Mouse (Mus musculus): Measurements from ENCODE around the gene Rpl21. TPM values are rescaled to one million over a fixed set of nuclear protein-coding genes. Genes with fewer than 3 reads are reported as not detected.

Gene Rpl21
- total RNA-seq, 1 experiment, result 1,099 TPM

DNA sequence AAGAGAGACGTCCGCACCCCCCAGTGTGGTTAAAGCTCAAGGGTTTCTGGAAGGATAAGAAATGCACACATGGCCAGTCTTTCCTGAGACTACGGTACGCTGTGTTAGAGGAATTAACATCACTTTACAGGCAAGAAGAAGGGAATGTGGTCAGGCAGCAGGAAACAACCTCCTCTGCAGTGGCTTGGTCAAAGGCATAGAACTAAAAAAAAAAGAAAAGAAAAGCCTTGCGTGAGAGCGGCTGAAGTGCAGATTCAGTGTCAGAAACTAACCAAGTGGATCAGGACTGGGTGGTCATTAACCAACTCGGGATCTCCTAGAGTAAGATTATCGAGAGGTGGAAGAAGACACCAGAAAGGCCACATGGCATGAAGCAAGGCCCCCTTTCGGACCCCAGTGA, 43.3 kb upstream of the Rpl21 start:
- in situ Hi-C loops (cut with MboI; ENCODE audit: low sequenced_read_pairs in 2 of 2, unreplicated experiment in 2 of 2), result no loop called here
- no peaks in the 10 kb centered on the region for H3K36me3 ChIP-seq (ENCODE audit: control insufficient read depth, insufficient read depth, low read length, poor library complexity, severe bottlenecking)
- H3K4me1 ChIP-seq (ENCODE audit: control insufficient read depth in 2 of 2, insufficient read depth in 2 of 2, low read length in 2 of 2, poor library complexity in 1 of 2), result peaks cover 3 to 8% of the 10 kb centered on the region in 2 experiments; a peak in 3 of 4 replicates
- no peak overlapping the region for H3K27ac ChIP-seq (ENCODE audit: insufficient read depth, low read depth, low read length, poor library complexity, severe bottlenecking)
- no peak for DNase-seq (ENCODE audit: low read depth, low spot score)
- no peak overlapping the region for H3K4me3 ChIP-seq (ENCODE audit: insufficient read depth in 1 of 2, low read depth in 1 of 2, low read length in 2 of 2, poor library complexity in 1 of 2, severe bottlenecking in 1 of 2)
- H3K9ac ChIP-seq (ENCODE audit: insufficient read depth, low read depth, low read length, poor library complexity, severe bottlenecking), result no peak overlapping the region
- TF ChIP-seq ZC3H11A (IDR thresholded peaks at IDR 0.05; ENCODE audit: borderline replicate concordance, low read depth, low read length) (no peak), MAFK (IDR thresholded peaks at IDR 0.05; ENCODE audit: insufficient read depth, low read depth, low read length) (no peak), HCFC1 (IDR thresholded peaks at IDR 0.05; ENCODE audit: borderline replicate concordance, insufficient read depth, low read length) (no peak), CHD2 (IDR thresholded peaks at IDR 0.05; ENCODE audit: low read depth, low read length) (no peak), ZNF384 (IDR thresholded peaks at IDR 0.05; ENCODE audit: low read depth, low read length) (no peak)
- no peaks in the 10 kb centered on the region for H3K9me3 ChIP-seq (ENCODE audit: control insufficient read depth, insufficient read depth, low read depth, low read length)

DNA sequence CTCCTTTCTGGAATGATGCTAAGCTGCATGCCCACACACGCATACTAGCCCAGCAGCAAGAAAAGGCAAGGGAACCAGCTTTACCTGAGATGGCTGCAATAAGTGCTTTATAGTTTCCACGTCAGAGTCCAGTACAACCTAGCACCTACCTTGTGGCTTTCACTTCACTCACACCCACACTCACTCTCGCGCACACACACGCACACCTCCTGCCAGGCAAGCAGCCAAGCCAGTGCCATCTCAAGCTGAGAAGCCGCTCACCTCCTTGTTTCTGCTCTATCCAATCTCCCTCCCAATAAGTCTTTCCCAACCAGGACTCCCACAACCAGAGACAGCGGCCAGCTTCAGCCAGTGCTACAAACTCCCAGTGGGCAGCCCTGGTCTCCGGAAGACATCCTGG, 41.7 kb upstream of the Rpl21 start:
- DNase-seq (ENCODE audit: low read depth, low spot score), result no peak
- Histone ChIP-seq H3K4me1 (ENCODE audit: control insufficient read depth in 2 of 2, insufficient read depth in 2 of 2, low read length in 2 of 2, poor library complexity in 1 of 2) (peaks cover 3 to 7% of the 10 kb centered on the region in 2 experiments; a peak in 3 of 4 replicates), H3K4me3 (ENCODE audit: insufficient read depth in 1 of 2, low read depth in 1 of 2, low read length in 2 of 2, poor library complexity in 1 of 2, severe bottlenecking in 1 of 2) (no peak overlapping the region), H3K9ac (ENCODE audit: insufficient read depth, low read depth, low read length, poor library complexity, severe bottlenecking) (no peak overlapping the region), H3K36me3 (ENCODE audit: control insufficient read depth, insufficient read depth, low read length, poor library complexity, severe bottlenecking) (no peaks in the 10 kb centered on the region), H3K27ac (ENCODE audit: insufficient read depth, low read depth, low read length, poor library complexity, severe bottlenecking) (no peak overlapping the region), H3K9me3 (ENCODE audit: control insufficient read depth, insufficient read depth, low read depth, low read length) (no peaks in the 10 kb centered on the region)
- TF ChIP-seq ZNF384 (IDR thresholded peaks at IDR 0.05; ENCODE audit: low read depth, low read length) (no peak), MAFK (IDR thresholded peaks at IDR 0.05; ENCODE audit: insufficient read depth, low read depth, low read length) (no peak), CHD2 (IDR thresholded peaks at IDR 0.05; ENCODE audit: low read depth, low read length) (no peak), ZC3H11A (IDR thresholded peaks at IDR 0.05; ENCODE audit: borderline replicate concordance, low read depth, low read length) (no peak), HCFC1 (IDR thresholded peaks at IDR 0.05; ENCODE audit: borderline replicate concordance, insufficient read depth, low read length) (no peak)
- in situ Hi-C loops (cut with MboI; ENCODE audit: low sequenced_read_pairs in 2 of 2, unreplicated experiment in 2 of 2), result no loop called here

DNA sequence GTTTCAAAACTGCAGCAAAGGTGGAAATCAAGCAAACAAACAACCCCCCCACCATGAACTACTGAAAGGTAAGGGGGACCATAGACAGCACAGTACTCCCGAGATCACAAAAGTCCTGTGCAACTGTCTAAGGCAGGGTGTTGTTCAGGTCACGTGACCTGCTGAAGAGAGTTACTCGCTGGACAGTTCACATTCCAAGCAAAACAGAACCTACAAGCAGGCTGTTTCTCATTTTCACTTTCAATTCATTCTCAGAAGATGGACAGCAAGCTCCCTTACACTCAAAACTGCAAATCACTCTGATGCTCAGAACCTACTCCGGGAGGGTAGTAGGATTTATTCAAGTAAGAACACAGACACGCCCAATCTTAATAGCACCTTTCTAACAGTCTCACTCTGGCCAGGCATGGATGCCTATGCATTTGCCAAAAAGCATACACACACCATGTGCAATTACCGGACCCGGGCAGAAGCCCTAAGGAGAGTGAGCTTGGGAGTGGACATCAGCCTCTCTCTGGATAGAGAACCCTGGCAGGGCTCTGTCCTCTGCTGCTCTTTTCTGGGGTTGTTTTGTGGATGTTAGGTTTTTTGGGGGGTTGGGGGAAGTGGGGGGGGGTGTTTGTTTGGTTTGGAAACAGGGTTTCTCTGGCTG, 40.4 kb upstream of the Rpl21 start:
- no peak overlapping the region for H3K4me3 ChIP-seq (ENCODE audit: insufficient read depth in 1 of 2, low read depth in 1 of 2, low read length in 2 of 2, poor library complexity in 1 of 2, severe bottlenecking in 1 of 2)
- H3K9me3 ChIP-seq (ENCODE audit: control insufficient read depth, insufficient read depth, low read depth, low read length), result no peaks in the 10 kb centered on the region
- peaks cover 3 to 7% of the 10 kb centered on the region in 2 experiments; a peak in 3 of 4 replicates for H3K4me1 ChIP-seq (ENCODE audit: control insufficient read depth in 2 of 2, insufficient read depth in 2 of 2, low read length in 2 of 2, poor library complexity in 1 of 2)
- DNase-seq (ENCODE audit: low read depth, low spot score), result no peak
- no peak overlapping the region for H3K9ac ChIP-seq (ENCODE audit: insufficient read depth, low read depth, low read length, poor library complexity, severe bottlenecking)
- in situ Hi-C loops (cut with MboI; ENCODE audit: low sequenced_read_pairs in 2 of 2, unreplicated experiment in 2 of 2), result no loop called here
- H3K27ac ChIP-seq (ENCODE audit: insufficient read depth, low read depth, low read length, poor library complexity, severe bottlenecking), result no peak overlapping the region
- H3K36me3 ChIP-seq (ENCODE audit: control insufficient read depth, insufficient read depth, low read length, poor library complexity, severe bottlenecking), result no peaks in the 10 kb centered on the region
- TF ChIP-seq ZNF384 (IDR thresholded peaks at IDR 0.05; ENCODE audit: low read depth, low read length), result no peak
- TF ChIP-seq CHD2 (IDR thresholded peaks at IDR 0.05; ENCODE audit: low read depth, low read length), result no peak
- no peak for TF ChIP-seq MAFK (IDR thresholded peaks at IDR 0.05; ENCODE audit: insufficient read depth, low read depth, low read length)
- TF ChIP-seq HCFC1 (IDR thresholded peaks at IDR 0.05; ENCODE audit: borderline replicate concordance, insufficient read depth, low read length), result no peak
- TF ChIP-seq ZC3H11A (IDR thresholded peaks at IDR 0.05; ENCODE audit: borderline replicate concordance, low read depth, low read length), result no peak

DNA sequence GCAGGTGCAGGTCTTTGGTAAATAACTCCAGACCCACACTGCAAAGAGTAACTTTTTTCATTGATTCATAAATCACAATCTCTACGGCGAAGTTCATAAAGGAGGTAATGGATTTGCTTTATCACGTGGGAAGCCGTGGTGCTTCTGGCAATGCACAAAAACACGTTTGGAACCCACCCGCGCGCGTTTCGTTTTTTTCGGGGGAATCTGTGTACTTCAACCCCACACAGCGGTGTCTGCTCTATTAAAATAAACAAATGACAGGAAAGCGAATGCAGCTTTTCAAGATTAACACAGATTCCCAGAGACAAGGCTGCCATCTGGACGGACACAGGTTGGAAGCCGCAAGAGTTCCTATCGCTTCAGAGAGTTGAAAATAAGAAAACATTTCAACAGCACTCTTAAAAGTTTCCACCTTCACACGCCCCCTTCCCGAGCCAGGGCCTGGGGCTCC, 39.0 kb upstream of the Rpl21 start:
- DNase-seq (ENCODE audit: low read depth, low spot score), result no peak
- in situ Hi-C loops (cut with MboI; ENCODE audit: low sequenced_read_pairs in 2 of 2, unreplicated experiment in 2 of 2), result no loop called here
- Histone ChIP-seq H3K36me3 (ENCODE audit: control insufficient read depth, insufficient read depth, low read length, poor library complexity, severe bottlenecking) (no peaks in the 10 kb centered on the region), H3K9me3 (ENCODE audit: control insufficient read depth, insufficient read depth, low read depth, low read length) (no peaks in the 10 kb centered on the region), H3K4me1 (ENCODE audit: control insufficient read depth in 2 of 2, insufficient read depth in 2 of 2, low read length in 2 of 2, poor library complexity in 1 of 2) (peaks cover 3 to 7% of the 10 kb centered on the region in 2 experiments; a peak in 3 of 4 replicates), H3K27ac (ENCODE audit: insufficient read depth, low read depth, low read length, poor library complexity, severe bottlenecking) (no peak overlapping the region), H3K9ac (ENCODE audit: insufficient read depth, low read depth, low read length, poor library complexity, severe bottlenecking) (peak overlapping the region; percentile 87), H3K4me3 (ENCODE audit: insufficient read depth in 1 of 2, low read depth in 1 of 2, low read length in 2 of 2, poor library complexity in 1 of 2, severe bottlenecking in 1 of 2) (peak overlapping the region; percentile 90 to 93)
- TF ChIP-seq HCFC1 (IDR thresholded peaks at IDR 0.05; ENCODE audit: borderline replicate concordance, insufficient read depth, low read length), result no peak
- no peak for TF ChIP-seq ZC3H11A (IDR thresholded peaks at IDR 0.05; ENCODE audit: borderline replicate concordance, low read depth, low read length)
- TF ChIP-seq MAFK (IDR thresholded peaks at IDR 0.05; ENCODE audit: insufficient read depth, low read depth, low read length), result no peak
- TF ChIP-seq CHD2 (IDR thresholded peaks at IDR 0.05; ENCODE audit: low read depth, low read length), result no peak
- no peak for TF ChIP-seq ZNF384 (IDR thresholded peaks at IDR 0.05; ENCODE audit: low read depth, low read length)
